Mouse (Mus musculus): ENCODE results near the gene Clca4b.

DNA sequence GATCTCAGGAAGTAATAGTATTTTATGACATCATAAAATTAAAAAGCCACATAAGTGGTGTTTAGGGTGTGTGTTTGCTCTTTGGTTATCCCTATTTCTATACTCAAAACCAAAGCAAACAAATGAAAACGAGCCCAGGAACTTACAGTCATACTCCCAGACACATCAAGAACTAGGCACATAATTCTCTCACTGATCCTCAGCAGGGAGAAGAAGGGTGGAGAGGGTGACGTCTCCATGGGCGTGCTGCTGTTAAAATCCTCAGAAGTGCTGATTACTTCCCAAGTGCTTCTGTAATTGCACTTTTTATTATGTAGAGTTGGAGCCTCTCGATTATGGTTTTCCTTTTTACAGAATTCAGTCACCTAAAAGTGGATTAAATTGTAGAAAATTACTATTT is 33.7 kb upstream of the Clca4b start:
- TF ChIP-seq POLR2A (IDR thresholded peaks at IDR 0.05; ENCODE audit: control insufficient read depth, extremely low read depth, insufficient read depth, low read length, poor library complexity), result no peak
- TF ChIP-seq CTCF (IDR thresholded peaks at IDR 0.05; ENCODE audit: borderline replicate concordance, control insufficient read depth, extremely low read depth, insufficient read depth, low read length, poor library complexity), result no peak
